Mouse (Mus musculus) liver, embryonic 14.5 days (tissue): ENCODE data around the gene Ublcp1.

Source experiments
- CTCF ChIP-seq: IDR thresholded peaks from 2 replicates; pipeline ENCODE4 v1.5.1; 2016; ENCODE audit warnings: antibody characterized with exemption, low read depth, control low read depth
- EP300 ChIP-seq: IDR thresholded peaks from 2 replicates; pipeline ENCODE4 v1.6.1; 2016; ENCODE audit warnings: antibody characterized with exemption, low read depth

GRCm38 (mm10) chr11:44425006-44425405 is 45.3 kb downstream of the Ublcp1 start:
- no peak for TF ChIP-seq EP300
- TF ChIP-seq CTCF = no peak
